Mouse (Mus musculus): ENCODE measurements around the gene Tet3.

The Tet3 gene

DNA sequence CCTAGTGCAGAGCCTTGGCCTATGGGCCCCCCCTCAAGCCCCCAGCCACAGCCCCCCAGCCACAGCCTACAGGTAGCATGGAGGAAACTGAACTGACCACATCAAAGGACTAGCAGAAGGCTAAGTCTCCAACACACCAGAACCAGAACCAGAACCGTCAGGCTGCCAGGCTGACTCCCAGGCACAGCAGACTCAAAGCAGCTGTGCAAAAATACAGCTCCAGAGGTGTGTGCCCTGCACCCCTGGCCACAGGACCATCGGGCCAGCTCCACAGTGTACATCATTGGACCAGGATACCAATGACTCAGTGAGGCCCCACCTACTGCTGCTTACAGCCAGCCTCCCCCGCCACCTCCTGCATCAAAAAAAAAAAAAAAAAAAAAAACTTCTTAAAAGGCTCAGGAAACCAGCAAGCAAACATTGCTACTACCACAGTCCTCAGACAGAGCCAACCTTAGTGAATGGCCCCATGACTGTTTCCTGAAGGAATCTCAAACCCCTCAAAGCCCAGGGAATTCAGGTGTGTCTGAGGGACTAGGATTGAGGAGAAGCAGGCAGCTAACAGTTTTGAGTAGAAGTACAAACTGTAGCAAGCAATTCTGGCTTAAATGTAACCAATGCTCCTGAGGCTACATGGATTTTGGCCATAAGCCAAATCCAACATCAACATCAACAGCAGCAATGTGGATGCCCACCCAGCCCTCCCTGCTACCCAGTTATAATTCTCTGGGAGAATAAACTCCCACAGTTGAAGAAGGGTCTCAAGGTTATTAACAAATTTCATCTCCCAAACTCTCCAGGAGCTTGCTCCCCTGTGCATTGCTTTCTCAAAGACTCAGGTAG lies 42.4 kb downstream of the Tet3 start:
- DNase-seq (ENCODE audit: low read depth in 1 of 2, low spot score in 2 of 2): no peak

DNA sequence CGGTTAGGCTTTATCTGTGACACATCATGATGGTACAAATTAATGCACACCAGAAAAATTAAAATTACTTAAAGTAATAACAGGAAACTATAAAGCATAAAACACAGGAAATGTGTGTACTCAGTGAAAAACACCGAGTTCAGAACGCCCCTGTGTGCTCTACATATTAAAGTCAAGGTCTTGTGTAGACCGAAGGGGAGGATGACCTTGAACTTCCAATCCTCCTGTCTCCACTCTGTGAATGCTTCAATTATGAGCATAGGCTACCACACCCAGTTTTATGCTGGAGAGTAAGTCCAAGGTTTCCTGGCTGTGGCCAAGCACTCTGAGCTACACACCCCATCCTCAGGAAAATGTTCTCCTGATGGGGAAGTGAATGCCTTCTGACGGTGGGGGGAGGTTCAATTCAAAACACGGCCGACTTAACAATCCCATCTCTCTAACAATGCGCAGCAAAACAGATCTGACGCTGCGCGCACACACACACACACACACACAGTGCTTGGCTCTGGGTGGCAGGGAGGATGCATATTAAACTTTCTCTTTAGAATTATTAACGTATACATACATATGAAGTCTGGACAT lies 43.4 kb downstream of the Tet3 start:
- DNase-seq (ENCODE audit: low read depth in 1 of 2, low spot score in 2 of 2): no peak

DNA sequence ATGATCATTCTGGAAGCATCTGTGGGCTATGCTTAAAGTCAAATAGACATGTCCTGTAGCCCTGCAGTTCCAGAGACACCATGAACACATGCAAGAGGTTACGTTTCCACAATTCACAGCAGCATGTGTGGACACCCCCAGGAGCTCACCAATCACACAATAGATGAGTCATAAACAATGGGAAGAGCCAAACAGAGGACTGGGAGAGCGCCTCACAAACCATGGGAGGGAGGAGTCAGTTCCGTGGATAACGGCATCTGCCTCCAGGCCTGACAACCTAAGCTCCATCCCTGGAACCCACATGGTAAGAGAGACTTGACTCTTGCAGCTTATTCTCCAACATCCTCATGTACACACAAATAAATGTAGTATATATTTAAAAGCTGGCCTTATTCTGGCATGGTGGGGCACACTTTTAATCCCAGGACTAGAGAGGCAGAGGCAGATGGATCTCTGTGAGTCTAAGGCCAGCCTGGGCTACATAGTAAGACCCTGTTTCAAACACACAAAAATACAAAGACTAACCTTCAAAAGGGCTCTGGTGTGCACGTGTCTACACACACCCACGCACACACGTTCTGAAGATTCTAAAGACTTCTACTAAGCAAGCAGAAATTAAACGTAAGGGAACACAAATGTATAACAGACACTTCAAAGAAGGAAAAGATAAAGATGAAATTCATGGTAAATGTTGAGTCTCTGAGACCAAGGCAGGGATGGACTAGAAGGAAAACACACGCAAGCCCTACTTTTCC lies 44.1 kb downstream of the Tet3 start:
- no peak for DNase-seq (ENCODE audit: low read depth in 1 of 2, low spot score in 2 of 2)

DNA sequence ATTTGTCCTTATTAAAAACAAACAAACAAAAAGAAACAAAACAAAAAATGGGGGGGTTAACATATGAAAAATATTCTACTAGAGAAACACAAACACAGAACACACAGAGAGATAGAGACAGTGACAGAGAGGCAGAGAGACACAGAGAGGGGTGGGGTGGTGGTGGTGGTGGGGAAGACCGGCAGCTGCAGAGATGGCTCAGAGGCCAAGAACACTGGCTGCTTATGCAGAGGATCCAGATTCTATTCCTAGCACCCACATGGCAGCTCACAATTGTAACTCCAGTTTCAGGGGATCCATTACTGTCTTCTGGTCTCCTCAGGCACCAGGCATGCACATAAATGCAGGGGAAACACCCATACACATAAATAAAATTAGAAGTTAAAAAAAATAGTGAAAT lies 45.2 kb downstream of the Tet3 start:
- DNase-seq (ENCODE audit: low read depth in 1 of 2, low spot score in 2 of 2): no peak

DNA sequence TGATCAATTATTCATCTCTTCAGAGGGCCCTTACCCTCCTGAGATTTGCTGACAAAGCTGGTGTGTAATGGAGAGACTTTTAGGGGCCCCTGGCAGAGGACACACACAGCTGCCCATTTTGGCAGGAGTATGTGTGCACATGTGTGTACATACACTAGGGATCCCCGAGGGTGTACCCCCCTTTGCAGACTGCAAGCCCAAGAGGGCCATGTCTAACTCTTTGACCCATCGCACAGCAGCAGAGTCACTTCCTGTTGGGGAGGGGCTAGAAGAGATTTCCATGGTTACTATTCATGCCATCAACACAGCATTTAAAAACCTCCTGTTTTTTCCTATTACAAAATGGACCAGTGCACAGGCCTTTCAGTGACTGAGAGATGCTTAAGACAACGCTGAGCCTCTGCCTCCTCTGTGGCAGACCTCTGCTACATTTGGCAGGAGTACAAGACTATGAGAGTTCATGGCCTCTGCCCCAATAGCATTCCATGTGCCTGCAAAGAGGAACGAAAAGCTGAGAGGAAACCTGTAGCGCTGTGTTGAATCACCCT lies 46.0 kb downstream of the Tet3 start:
- peak in 1 of 2 experiments; percentile 36 for DNase-seq (ENCODE audit: low read depth in 1 of 2, low spot score in 2 of 2)

DNA sequence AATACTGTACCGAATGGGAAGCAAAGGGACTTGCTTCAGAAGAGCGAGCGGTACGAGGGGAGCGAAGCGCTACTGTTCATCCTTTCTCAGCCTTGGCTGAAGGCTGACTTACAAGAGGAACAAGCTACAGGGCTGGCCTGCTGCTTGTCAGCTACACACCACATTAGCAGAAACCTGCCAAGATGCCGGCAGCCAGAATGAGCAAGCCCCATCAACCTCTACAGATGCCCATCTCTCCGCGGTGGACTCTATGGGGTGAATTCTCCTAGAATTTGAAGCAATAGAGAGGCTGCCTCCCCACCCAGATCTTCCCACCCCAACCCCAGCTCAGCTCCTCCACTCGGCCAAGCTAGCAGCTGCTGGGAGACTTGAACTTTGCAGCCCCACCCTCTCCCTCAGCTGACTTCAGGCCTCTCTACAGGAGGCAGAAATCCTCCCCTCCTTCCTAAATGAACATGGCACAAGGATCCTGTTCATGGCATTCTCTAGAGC lies 46.5 kb downstream of the Tet3 start:
- DNase-seq (ENCODE audit: low read depth in 1 of 2, low spot score in 2 of 2): no peak

DNA sequence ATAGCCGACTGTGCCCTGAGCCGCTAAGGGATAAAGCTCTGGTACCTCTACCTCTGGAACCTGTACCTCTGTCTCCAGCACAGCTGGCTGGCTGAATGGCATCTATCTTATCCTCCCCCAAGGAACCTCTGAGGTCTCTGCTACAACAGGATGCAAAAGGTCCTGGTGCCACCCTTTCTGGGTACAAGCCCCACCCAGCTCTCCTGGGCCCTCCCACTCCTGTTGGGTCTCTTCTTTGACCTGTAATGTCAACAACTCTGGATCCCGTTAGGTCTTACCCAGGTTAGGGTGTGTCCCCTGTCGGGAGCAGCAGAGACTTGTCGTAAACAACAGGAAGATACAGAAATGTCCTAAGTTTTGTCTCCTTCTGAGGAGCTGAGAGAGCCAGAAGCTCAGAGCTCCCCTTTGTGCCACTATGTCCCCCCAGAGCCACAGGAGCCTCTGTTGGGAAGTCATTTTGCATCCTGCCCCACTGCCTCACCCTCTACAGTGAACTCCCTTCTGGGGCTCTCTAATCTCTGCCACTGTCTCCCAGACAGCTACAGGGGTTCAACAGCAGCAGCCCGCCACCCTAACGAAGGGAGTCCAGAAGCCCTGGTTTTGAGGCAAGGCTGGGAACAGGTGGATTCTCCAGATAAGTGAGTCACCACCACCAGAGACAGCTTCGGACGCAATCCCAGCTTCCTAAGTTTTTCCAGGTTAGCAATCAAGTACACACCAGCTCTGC lies 47.1 kb downstream of the Tet3 start:
- no peak for DNase-seq (ENCODE audit: low read depth in 1 of 2, low spot score in 2 of 2)

DNA sequence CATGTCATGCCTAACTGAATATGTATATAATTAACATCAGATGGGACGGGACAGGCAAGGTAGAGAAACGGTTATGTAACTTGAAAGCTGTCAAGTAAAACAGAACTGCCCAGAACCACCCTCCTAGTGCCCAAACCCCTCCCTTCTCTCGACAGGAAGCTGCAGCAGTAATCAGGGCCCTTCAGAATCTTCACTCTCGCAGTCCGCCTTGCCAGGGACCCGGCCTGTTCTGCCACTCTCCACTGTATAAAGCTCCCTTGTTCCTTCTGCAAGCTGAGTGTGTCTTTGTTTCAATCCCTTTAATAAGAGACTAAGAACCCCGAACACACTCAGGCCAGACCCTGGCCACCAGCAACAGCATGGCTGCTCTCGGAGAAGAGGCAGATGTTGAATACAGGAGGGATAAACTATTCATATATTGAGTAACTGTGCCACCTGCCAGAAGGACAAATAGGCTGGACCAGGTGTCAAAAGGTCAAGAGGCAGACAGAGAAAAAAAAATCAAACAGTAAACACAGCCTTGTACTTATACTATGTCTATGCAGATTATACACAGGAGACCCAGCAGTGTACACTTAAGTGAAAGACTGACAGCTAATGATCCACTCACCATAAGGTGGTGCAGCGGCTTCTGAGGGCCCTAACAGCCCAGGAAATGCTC lies 48.7 kb downstream of the Tet3 start:
- DNase-seq (ENCODE audit: low read depth in 1 of 2, low spot score in 2 of 2): no peak

DNA sequence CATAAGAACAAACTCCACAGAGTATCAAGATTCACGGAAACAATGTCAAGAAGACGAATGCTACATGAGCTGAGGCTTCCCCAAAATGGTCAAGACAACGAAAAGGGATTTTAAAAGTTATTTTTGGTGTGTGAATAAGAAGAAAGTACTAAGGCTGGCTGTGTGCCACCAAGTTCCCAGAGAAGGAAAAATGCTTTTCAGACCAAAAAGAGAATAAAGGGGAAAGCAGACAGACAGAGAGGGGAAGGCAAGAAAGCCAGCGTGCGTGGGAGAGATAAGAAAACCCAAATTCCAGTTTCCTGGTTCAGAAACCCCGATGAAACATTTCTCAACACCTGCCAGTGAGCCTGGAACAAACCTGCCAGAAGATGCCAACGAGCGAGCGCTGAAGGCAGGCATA lies 50.4 kb downstream of the Tet3 start:
- DNase-seq (ENCODE audit: low read depth in 1 of 2, low spot score in 2 of 2): no peak

DNA sequence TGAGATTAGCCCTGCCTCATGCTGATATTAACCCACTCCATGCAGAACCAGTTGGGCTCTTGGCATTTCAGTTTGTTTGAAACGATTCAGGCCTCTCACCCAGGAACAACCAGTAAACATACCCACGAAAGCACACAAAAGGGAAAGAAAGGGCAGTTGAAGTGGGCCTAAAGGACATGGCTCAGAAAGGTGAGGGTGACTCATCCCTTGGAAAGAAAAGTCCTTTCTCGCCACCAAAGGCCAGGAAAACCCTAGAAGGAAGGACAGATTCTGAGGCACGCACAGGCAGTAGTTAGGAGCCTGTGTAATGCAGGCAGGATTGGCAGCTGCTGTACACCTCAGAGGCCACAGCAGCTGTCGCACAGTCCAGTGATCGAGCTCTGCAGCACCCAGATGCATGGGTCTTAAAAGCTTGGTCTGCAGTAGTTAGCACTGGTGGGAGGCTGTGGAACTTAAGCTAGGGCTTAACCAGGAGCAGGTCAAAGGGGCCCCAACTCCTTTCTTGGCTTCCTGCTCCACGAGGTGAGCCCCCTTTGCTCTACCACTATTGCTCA lies 53.3 kb downstream of the Tet3 start:
- DNase-seq (ENCODE audit: low read depth in 1 of 2, low spot score in 2 of 2): no peak

DNA sequence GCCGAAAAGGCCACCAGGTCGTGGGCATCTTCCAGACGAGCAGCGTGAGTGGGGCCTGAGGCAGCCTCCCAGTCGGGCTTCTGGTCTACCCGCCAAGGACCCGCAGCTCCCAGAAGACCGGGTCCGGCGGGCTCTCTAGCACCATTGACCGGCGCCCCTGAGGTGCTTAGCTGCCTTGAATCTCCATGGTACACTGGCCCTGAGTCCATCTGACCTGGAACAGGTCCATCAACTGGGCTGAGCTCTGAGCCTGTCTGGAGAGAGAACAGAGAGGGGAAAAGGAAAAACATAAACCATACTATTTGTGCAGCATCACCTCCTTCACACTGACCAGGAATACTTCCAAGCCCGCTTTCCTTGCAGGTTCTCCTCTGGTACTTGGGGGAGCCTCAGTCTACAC lies 54.3 kb downstream of the Tet3 start:
- DNase-seq (ENCODE audit: low read depth in 1 of 2, low spot score in 2 of 2): no peak

DNA sequence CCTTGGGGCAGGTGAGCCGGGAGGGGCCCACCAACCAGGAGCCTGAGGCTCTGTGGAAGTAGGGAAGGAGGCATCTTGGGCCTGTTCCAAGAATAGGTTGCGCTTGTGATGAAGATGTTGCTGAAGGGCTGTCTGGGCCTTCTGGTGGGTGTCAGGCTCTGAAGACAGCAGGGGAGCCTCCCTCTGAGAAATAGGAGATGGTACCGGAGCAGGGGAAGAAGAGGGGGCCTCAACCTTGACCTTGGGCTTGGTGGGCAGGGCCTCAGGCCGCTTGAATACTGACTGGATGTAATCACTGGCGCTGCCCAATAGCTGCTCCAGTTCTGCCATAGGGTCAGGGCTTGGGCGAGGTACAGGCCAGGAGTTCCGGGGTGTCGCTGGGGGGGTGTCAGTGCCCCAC lies 55.4 kb downstream of the Tet3 start:
- DNase-seq (ENCODE audit: low read depth in 1 of 2, low spot score in 2 of 2): no peak

DNA sequence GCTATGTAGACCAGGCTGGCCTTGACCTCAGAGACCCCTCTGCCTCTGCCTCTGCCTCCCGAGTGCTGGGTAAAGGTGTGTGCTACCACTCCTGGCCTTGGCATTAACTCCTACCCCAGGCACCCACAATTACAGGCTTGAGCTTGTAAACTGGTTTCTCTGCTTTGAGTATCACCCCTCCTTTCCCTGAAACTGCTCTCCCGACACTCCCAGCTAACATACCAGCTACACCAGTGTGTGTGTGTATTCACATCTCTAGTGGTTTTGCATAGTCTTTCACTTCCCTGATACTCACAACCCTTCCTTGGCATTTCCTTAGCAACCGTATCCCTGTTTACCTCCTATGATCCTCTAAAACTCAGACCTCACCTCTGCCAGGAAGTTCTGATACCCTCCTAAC lies 59.1 kb downstream of the Tet3 start:
- DNase-seq (ENCODE audit: low read depth in 1 of 2, low spot score in 2 of 2): no peak

DNA sequence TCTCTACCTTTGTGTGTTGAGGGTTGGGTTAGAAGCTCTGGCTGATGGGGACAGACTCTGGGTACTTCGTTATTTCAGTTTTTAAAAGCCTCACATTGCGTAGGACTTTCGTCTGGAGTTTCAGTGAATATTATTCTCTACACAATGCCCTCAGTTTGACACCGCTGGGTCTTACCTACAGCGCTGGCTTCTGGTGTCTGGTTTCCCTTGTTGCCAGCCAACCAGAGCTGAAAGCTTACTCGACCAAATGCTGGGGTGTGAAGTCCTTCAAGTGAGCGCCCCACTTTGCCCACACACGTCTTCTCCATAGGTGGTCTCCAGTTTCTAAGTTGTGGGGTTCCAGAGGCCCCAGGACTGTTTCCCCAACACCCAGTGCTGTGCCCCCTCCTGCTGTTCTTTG lies 61.2 kb downstream of the Tet3 start:
- DNase-seq (ENCODE audit: low read depth in 1 of 2, low spot score in 2 of 2): no peak

DNA sequence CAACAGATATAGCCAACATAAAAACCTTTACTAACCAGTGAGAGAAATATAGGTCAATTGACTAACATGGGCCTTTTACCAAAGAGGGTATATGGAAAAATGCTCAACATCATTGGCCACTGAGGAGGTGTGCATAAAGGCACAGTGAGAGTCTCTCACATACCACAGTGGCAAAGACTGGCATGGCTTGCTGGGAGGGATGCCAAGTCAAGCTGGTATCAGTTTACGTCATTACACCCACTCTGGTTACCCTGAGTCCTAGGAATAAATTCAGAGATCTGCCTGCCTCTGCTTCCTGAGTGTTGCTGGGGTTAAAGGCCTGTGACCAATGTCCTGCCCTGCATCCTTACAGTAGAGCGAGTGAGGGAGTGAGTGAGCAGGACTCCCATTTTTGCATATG lies 62.2 kb downstream of the Tet3 start:
- no peak for DNase-seq (ENCODE audit: low read depth in 1 of 2, low spot score in 2 of 2)

DNA sequence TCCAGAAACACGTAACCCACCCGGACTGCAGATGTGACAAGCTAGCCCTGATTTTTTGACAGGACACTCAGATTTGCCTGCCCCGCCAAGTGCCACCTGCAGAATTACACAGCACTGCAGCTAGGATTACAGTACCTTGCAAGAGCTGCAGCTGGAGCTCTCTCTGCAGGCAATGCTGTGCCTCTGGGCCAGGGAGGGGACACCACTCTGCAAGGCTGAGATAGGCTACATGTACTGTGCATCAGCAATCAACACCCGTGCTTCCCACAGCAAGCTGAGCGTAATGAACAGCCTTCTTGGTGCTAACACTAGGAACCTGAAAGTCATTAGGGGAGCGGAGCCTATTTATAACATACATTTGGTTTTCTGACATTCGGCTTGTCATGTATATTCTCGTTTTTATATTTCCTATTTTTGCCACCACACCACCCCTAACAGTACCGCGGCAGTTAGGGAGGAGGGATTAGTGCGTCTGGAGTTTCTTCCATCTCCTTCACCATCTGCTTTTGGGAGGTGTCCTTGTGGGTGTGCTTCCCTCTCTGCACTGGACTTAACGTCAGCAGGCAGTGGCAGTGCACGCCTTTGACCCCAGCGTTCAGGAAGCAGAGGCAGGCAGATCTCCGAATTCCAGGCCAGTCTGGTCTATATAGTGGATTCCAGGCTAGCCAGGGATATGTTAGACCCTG lies 63.2 kb downstream of the Tet3 start:
- no peak for DNase-seq (ENCODE audit: low read depth in 1 of 2, low spot score in 2 of 2)

DNA sequence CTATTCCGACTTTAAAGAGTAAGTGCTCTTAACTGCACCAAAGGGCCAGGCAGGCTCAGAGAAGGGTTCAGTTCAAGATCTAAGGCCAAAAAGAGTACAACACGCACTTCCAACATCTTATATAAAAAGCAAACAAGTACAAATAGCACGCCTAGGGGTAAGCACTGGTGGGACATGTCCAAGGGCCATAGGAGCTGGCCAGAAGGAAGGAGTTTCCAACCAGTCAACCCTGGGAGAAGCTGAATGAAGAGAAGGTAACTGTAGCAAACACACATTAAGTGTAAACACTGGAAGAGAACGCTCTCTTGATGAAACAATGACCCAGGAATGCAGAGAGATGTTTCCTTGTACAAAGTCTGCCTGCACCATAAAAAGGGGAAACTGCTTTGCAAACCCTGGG lies 64.8 kb downstream of the Tet3 start:
- DNase-seq (ENCODE audit: low read depth in 1 of 2, low spot score in 2 of 2): no peak

DNA sequence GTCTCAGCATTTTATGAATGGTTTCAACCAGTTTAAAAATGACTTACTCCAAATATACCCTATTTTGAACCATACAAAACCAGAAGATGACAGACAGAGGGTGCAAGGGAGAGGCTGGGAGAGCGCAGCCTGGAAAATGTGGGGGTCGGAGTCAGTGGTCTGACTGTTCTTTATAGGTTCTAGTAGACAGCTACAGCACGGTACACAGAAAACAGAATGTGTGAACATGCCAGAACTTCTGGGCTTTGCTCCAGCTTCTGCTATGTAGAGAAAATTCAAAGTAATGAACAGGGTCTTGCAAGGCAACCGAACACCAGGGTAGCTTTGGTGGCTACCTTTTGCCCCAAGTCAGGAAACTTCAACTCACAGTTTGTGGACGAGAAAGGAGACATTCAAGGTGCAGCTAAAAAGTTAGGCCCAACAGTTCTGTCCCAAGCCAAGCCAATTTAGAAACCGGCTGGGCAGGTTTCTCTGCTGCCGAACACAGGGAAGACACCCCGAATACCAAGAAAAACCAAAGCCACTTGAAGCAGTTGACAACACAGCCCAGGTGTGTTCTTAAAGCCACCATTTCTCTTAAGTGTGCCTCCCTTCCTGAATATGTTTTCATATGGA lies 66.6 kb downstream of the Tet3 start:
- no peak for DNase-seq (ENCODE audit: low read depth in 1 of 2, low spot score in 2 of 2)

DNA sequence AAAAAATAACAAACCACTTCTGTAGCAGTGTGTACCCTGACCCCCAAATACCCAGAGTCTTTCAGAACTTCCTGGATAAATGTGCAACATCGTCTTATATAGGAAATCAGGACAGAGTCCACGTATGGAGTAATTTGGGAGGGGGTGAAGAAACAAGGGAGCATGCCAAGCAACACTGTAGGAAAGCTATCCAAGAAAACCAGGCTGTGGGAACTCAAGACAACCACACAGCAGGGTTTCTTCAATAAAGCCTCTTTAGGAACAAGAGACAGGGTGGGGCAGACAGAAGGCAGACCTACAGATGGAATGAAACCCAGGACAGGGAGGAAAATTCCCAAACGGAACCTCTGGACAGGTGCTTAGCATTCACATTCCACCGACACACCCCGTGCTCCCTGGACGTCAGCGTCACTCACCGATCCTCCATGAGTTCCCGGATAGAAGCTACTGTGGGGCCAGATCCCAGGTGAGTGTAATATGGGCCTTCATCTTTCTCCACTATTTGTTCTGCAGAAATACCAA lies 73.3 kb downstream of the Tet3 start:
- no peak for DNase-seq (ENCODE audit: low read depth in 1 of 2, low spot score in 2 of 2)

Measured in monocyte, adult 2 months (primary cell).